Mouse (Mus musculus): ENCODE measurements around the gene Lce1a2.

DNA sequence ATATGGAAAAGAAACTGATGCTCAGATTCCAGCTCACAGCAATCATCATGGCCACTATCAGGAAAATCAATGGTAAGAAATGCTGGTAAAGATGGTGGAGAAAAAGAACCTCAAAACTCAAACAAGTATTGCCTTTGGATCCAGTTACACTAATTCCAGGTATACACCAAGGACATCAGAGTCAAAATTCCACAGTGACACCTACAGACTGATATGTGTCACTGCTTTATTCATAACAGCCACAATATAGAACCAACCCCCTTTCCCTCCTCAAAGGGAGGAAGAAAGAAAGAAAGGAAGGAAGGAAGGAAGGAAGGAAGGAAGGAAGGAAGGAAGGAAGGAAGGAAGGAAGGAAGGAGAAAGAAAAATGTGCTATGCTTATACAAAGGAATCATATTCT is 45.0 kb upstream of the Lce1a2 start:
- TF ChIP-seq POLR2A (IDR thresholded peaks at IDR 0.05; ENCODE audit: extremely low read depth, insufficient read depth, low read length) (no peak), CTCF (IDR thresholded peaks at IDR 0.05; ENCODE audit: low read depth, low read length) (no peak)

All from liver, adult 2 months (tissue).